Mouse (Mus musculus): Measurements from ENCODE around the gene Tshr. TPM values are rescaled to one million over a fixed set of nuclear protein-coding genes. Genes with fewer than 3 reads are reported as not detected.

Gene Tshr
- polyA plus RNA-seq, 1 experiment from 2014 or later = 0.01 TPM

DNA sequence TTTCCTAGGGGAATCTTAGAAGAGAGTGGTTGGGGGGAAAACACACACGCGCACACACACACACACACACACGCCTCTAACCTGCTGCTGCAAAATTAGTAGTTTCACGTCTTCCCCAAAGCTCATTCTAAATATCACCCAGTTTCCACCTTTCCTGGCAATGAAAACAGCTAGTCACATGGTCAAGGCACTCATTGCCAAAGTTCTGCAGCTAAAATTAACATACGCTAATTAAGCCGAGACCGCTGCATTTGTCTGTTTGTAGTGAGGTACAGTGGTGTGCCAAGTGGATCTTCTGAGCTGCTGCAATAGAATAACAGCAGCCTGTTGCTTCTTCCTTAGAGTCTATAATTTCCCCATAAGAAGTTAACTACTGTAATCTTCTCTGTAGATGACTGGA lies 32.5 kb downstream of the Tshr start:
- DNase-seq (ENCODE audit: low read depth, low spot score) (no peak), ATAC-seq (no peak)
- H3K27me3 ChIP-seq = peaks cover 44% of the 10 kb centered on the region
- CTCF ChIA-PET = interaction anchor here (1.2 kb wide), 1 partner anchor 16 kb away, joined by 3 read pairs; no protein-coding TSS in a partner anchor
- in situ Hi-C loops (cut with MboI; ENCODE audit: low pct_unique_long_range_greater_than_20kb) = loop anchor here (25.0 kb wide), 1 partner anchor 370 kb away; the partner anchor contains the start of gene Ston2
- POLR2A ChIA-PET = no interaction called here
- no peak for TF ChIP-seq CTCF (IDR thresholded peaks at IDR 0.05)

DNA sequence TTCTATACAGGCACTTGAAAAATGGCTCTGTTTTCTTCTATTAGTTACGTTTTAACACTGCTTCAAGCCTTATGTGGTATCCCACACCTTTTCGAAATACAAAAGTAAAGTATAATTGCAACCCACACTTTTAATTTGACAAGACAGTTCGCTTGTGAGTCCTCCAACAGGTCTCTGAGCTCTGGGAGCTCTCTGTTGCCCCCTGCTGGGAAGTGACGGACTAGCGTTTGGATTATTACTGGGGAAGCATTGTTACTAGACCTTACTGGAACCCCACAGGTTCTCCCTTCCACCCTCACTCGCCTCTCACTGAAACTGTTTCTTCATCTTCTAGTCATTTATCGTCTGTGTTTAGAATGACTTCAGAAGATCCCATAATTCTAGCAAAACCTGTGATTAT lies 34.4 kb downstream of the Tshr start:
- CTCF ChIA-PET = interaction anchor here (0.7 kb wide), 1 partner anchor 18 kb away, joined by 3 read pairs; no protein-coding TSS in a partner anchor
- TF ChIP-seq CTCF (IDR thresholded peaks at IDR 0.05) = peak; percentile 81
- no peak for DNase-seq (ENCODE audit: low read depth, low spot score)
- no peak for ATAC-seq
- H3K27me3 ChIP-seq = peaks cover 41% of the 10 kb centered on the region
- in situ Hi-C loops (cut with MboI; ENCODE audit: low pct_unique_long_range_greater_than_20kb) = loop anchor here (25.0 kb wide), 1 partner anchor 369 kb away; the partner anchor contains the start of gene Ston2
- POLR2A ChIA-PET = no interaction called here

- POLR2A ChIA-PET = no interaction called here
- in situ Hi-C loops (cut with MboI; ENCODE audit: low pct_unique_long_range_greater_than_20kb) = loop anchor here (25.0 kb wide), 1 partner anchor 366 kb away; the partner anchor contains the start of gene Ston2
- peaks cover 26% of the 10 kb centered on the region for H3K27me3 ChIP-seq
- no peak for DNase-seq (ENCODE audit: low read depth, low spot score)
- CTCF ChIA-PET = interaction anchor here (1.2 kb wide), 1 partner anchor 22 kb away, joined by 4 read pairs; no protein-coding TSS in a partner anchor
- no peak for ATAC-seq
- no peak for TF ChIP-seq CTCF (IDR thresholded peaks at IDR 0.05)
Measured at GRCm38 (mm10) chr12:91421272-91421671, 36.9 kb downstream of the Tshr start.

DNA sequence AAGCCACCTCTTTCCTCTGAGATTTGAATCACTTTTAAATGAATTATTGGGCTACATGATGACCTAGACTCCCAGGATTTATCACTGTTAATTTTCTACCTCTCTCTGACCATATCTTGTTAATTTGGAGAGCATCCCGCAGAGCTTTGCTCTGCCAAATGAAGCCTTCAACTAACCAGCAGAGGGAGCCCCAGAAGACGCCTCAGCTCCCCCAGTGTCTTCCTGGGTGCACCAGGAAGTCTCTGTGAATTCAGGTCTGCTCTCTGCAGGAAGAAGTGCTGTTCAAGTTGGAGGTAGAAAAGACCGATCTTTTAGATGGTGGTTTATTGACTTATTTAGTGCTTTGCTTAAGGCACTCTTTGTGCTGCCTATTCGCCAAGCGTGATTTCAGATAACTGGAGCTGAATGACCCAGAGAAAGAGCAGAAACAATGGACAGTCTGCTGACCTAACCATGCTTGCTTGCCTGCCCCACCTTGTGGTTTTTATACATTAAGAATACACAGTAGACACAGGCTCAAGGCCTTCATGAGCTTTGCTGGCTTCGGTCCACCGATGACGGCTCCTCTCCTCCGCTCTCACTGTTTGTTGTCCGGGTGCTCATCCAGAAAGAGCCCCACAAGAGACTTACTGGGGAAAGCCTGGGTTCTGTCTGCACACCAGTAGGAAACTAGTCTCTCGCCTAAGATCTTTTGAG lies 38.9 kb downstream of the Tshr start:
- CTCF ChIA-PET = interaction anchor here (0.7 to 1.6 kb wide), 3 partner anchors 12 to 377 kb away, joined by 3 to 4 read pairs (median 3); no protein-coding TSS in a partner anchor
- DNase-seq (ENCODE audit: low read depth, low spot score) = no peak
- POLR2A ChIA-PET = no interaction called here
- peak; percentile 87 for TF ChIP-seq CTCF (IDR thresholded peaks at IDR 0.05)
- in situ Hi-C loops (cut with MboI; ENCODE audit: low pct_unique_long_range_greater_than_20kb) = loop anchor here (25.0 kb wide), 1 partner anchor 364 kb away; the partner anchor contains the start of gene Ston2
- peaks cover 25% of the 10 kb centered on the region for H3K27me3 ChIP-seq
- peak; percentile 97 for ATAC-seq

DNA sequence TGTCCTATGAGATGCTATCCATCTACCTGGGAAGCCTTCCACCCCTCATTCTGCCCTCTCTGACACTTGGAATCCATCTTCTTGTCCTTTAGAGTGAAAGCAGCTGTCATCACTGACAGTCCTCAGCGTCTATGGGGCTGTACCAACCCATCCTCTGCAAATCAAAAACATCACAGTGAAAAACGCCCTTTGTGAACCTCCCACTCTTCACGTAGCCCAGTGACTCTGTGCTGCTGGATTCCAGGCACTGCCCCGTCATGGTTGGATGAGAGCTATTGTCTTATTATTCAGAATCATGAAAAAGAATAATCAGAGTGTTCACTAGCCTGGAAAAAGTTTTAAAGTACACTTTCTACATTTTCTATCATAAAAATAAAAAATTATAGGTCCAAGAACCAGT lies 42.1 kb downstream of the Tshr start:
- POLR2A ChIA-PET = no interaction called here
- CTCF ChIA-PET = no interaction called here
- no peak for DNase-seq (ENCODE audit: low read depth, low spot score)
- in situ Hi-C loops (cut with MboI; ENCODE audit: low pct_unique_long_range_greater_than_20kb) = no loop called here
- peaks cover 11% of the 10 kb centered on the region for H3K27me3 ChIP-seq
- ATAC-seq = no peak
- TF ChIP-seq CTCF (IDR thresholded peaks at IDR 0.05) = no peak

DNA sequence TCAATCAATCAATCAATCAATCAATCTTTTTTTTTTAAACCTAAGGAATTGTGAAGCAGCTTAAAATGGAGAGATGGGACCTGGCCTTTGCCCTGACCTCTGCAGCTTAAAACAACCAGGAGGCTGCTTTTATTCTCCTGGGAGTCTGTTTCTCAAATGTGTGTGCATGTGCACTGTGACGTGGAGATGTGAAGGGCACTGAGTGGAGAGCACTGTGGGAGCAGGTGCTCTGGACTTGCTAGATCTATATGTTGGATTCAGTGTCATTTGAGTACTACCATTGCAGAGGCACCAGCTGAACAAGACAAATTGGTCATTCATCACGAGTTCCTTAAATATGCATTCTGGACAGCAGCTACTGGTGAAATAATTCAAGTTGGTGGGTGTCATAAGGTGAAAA lies 42.8 kb downstream of the Tshr start:
- in situ Hi-C loops (cut with MboI; ENCODE audit: low pct_unique_long_range_greater_than_20kb) = no loop called here
- ChIA-PET POLR2A (no interaction called here), CTCF (no interaction called here)
- ATAC-seq (no peak), DNase-seq (ENCODE audit: low read depth, low spot score) (no peak)
- peaks cover 11% of the 10 kb centered on the region for H3K27me3 ChIP-seq
- no peak for TF ChIP-seq CTCF (IDR thresholded peaks at IDR 0.05)

GRCm38 (mm10) chr12:91482195-91482733 lies 97.9 kb downstream of the Tshr start:
- ATAC-seq (no peak), DNase-seq (ENCODE audit: low read depth, low spot score) (no peak)
- TF ChIP-seq CTCF (IDR thresholded peaks at IDR 0.05) = no peak
- ChIA-PET POLR2A (no interaction called here), CTCF (no interaction called here)
- peaks cover 7% of the 10 kb centered on the region for H3K27me3 ChIP-seq
- in situ Hi-C loops (cut with MboI; ENCODE audit: low pct_unique_long_range_greater_than_20kb) = no loop called here

- POLR2A ChIA-PET = interaction anchor here (0.6 kb wide), 1 partner anchor 825 kb away, joined by 4 read pairs; no protein-coding TSS in a partner anchor
- in situ Hi-C loops (cut with MboI; ENCODE audit: low pct_unique_long_range_greater_than_20kb) = no loop called here
- CTCF ChIA-PET = no interaction called here
- no peak for ATAC-seq
- TF ChIP-seq CTCF (IDR thresholded peaks at IDR 0.05) = no peak
- no peaks in the 10 kb centered on the region for H3K27me3 ChIP-seq
- DNase-seq (ENCODE audit: low read depth, low spot score) = no peak
Measured at GRCm38 (mm10) chr12:91486342-91486741, 102.0 kb downstream of the Tshr start.

- ATAC-seq (peak; percentile 65), DNase-seq (ENCODE audit: low read depth, low spot score) (peak; percentile 7)
- in situ Hi-C loops (cut with MboI; ENCODE audit: low pct_unique_long_range_greater_than_20kb) = no loop called here
- no peak for TF ChIP-seq CTCF (IDR thresholded peaks at IDR 0.05)
- H3K27me3 ChIP-seq = peaks cover 6% of the 10 kb centered on the region
- POLR2A ChIA-PET = no interaction called here
- CTCF ChIA-PET = no interaction called here
Measured at GRCm38 (mm10) chr12:91488406-91488805, 104.0 kb downstream of the Tshr start.

- H3K27me3 ChIP-seq = peaks cover 29% of the 10 kb centered on the region
- ATAC-seq (no peak), DNase-seq (ENCODE audit: low read depth, low spot score) (no peak)
- in situ Hi-C loops (cut with MboI; ENCODE audit: low pct_unique_long_range_greater_than_20kb) = no loop called here
- ChIA-PET POLR2A (no interaction called here), CTCF (no interaction called here)
- no peak for TF ChIP-seq CTCF (IDR thresholded peaks at IDR 0.05)
Measured at GRCm38 (mm10) chr12:91495497-91496225, 111.3 kb downstream of the Tshr start.

DNA sequence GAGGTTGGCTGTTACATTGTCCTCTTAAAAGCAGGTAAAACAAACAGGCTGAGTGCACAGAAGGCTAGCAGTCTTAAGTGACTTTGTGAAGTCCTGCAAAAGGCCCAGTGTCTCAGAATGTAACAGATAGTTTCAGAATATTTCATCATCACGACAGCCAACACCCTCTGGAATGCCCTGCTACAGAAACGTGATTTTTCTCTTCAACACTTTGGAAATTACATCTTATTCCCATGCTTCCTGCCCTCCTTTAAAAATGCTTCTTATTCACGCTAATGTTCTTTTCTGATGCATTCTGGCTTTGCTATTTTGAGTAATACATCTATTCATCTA lies 111.8 kb downstream of the Tshr start:
- CTCF ChIA-PET = no interaction called here
- DNase-seq (ENCODE audit: low read depth, low spot score) (no peak), ATAC-seq (no peak)
- H3K27me3 ChIP-seq = peaks cover 29% of the 10 kb centered on the region
- no peak for TF ChIP-seq CTCF (IDR thresholded peaks at IDR 0.05)
- POLR2A ChIA-PET = no interaction called here
- in situ Hi-C loops (cut with MboI; ENCODE audit: low pct_unique_long_range_greater_than_20kb) = no loop called here

Data from Patski (cell line).